Mouse (Mus musculus): ENCODE results near the gene Cebpb. TPM values are rescaled to one million over a fixed set of nuclear protein-coding genes. Genes with fewer than 3 reads are reported as not detected.
A peak's percentile ranks its signal among the peaks of the same experiment; 100 is the strongest.

Cebpb gene
- polyA plus RNA-seq, 1 experiment from 2014 or later, result 4.2 TPM

DNA sequence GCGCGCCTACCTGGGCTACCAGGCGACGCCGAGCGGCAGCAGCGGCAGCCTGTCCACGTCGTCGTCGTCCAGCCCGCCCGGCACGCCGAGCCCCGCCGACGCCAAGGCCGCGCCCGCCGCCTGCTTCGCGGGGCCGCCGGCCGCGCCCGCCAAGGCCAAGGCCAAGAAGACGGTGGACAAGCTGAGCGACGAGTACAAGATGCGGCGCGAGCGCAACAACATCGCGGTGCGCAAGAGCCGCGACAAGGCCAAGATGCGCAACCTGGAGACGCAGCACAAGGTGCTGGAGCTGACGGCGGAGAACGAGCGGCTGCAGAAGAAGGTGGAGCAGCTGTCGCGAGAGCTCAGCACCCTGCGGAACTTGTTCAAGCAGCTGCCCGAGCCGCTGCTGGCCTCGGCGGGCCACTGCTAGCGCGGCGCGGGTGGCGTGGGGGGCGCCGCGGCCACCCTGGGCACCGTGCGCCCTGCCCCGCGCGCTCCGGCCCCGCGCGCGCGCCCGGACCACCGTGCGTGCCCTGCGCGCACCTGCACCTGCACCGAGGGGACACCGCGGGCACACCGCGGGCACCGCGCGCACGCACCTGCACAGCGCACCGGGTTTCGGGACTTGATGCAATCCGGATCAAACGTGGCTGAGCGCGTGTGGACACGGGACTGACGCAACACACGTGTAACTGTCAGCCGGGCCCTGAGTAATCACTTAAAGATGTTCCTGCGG is 945 bp downstream of the Cebpb start, which contains the start of gene Tmem189:
Gene Tmem189, minus strand, starts transcription at position 322 of the 718 bp plus-strand sequence.
- H3K36me3 ChIP-seq, result no peaks in the 10 kb centered on the region; the same call in 1 of the 2 replicates
- H3K27ac ChIP-seq, result peak within 1 kb of the TSS; percentile 94
- peak; percentile 88 for DNase-seq (ENCODE audit: low spot score)
- 1% methylated on average over 96 of the region's 99 CpGs for WGBS
- H3K9me3 ChIP-seq, result no peaks in the 10 kb centered on the region
- H3K27me3 ChIP-seq (ENCODE audit: insufficient read depth, poor library complexity, severe bottlenecking), result peaks cover 60% of the 10 kb centered on the region
- H3K4me1 ChIP-seq, result peaks cover 61% of the 10 kb centered on the region
- H3K4me3 ChIP-seq, result peak within 1 kb of the TSS; percentile 84

DNA sequence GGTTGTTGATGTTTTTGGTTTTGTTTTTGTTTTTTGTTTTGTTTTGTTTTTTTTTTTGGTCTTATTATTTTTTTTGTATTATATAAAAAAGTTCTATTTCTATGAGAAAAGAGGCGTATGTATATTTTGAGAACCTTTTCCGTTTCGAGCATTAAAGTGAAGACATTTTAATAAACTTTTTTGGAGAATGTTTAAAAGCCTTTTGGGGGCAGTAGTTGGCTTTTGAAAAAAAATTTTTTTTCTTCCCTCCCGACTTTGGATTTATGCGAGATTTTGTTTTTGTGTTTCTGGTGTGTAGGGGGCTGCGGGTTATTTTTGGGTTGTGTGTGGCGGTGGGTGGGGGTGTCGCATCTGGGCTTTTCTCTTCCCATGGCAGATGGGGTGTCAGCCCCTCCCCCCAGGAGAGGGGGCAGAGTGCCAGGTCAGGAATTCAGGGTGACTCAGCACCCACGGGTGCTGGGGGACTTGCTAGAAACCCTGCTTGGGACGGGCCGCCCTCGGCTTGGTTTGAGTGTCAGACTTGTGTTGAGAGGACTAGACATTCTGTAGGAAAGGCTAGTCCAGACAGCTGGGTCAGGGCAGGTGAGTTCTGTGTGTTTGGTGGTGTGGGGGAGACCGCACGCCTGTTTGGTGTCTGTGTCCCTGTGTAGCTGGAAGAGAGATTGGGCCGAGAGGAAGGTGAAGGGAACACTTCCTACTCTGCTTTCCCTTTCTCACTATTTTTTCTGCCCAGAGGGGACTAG is 1.7 kb downstream of the Cebpb start:
- H3K4me3 ChIP-seq, result peak overlapping the region; percentile 84
- 56% methylated on average over 15 of the region's 15 CpGs for WGBS
- no peaks in the 10 kb centered on the region; the same call in 1 of the 2 replicates for H3K36me3 ChIP-seq
- H3K27ac ChIP-seq, result no peak overlapping the region
- H3K27me3 ChIP-seq (ENCODE audit: insufficient read depth, poor library complexity, severe bottlenecking), result peaks cover 60% of the 10 kb centered on the region
- no peaks in the 10 kb centered on the region for H3K9me3 ChIP-seq
- peaks cover 59% of the 10 kb centered on the region for H3K4me1 ChIP-seq
- no peak for DNase-seq (ENCODE audit: low spot score)

DNA sequence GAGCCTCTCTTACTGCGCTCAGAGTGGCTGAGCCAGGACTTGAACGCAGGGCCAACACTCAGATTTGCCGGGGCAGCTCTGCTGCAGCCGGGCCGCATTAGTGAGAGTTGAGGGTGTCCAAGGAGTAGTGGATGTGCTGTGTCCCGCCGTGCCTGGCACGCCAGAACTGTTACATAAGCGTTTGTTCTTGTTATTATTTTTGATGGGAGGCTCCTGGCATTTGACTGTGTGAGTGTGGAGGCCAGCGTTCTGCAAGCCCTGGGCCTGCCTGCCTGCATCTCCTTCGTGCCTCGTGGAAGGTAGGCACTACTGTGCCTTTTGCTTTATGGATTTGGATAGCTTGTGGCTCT is 2.2 kb downstream of the Cebpb start:
- Histone ChIP-seq H3K27ac (no peak overlapping the region), H3K9me3 (no peaks in the 10 kb centered on the region), H3K4me3 (peak overlapping the region; percentile 84; the same call in 1 of the 2 replicates), H3K4me1 (peaks cover 55% of the 10 kb centered on the region), H3K36me3 (no peaks in the 10 kb centered on the region; the same call in 1 of the 2 replicates), H3K27me3 (ENCODE audit: insufficient read depth, poor library complexity, severe bottlenecking) (peaks cover 56% of the 10 kb centered on the region)
- DNase-seq (ENCODE audit: low spot score), result no peak
- WGBS, result 80% methylated on average over 12 of the region's 12 CpGs

DNA sequence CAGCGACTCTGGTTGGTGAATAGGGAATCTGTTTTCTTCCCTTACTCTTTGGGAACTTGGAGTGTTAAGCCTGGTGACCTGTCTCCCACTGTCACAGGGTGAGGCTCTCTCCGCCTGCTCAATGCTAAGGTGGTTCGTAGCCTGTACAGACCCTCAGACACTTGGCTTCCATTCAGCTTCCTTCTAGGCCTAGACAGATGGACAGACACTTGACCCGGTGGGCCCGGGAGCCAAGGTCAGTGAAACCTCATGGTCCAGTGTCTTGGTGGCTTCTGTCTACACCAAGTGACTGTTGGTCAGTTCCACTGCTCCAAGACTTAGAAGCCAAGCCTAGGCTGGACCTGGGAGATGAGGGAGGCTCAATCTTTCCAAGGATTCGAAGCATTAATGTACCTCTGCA is 2.7 kb downstream of the Cebpb start:
- no peak for DNase-seq (ENCODE audit: low spot score)
- 93% methylated on average over 6 of the region's 6 CpGs for WGBS
- Histone ChIP-seq H3K27ac (no peak overlapping the region), H3K4me3 (peak overlapping the region; percentile 84; the same call in 1 of the 2 replicates), H3K27me3 (ENCODE audit: insufficient read depth, poor library complexity, severe bottlenecking) (peaks cover 51% of the 10 kb centered on the region), H3K9me3 (no peaks in the 10 kb centered on the region), H3K4me1 (peaks cover 59% of the 10 kb centered on the region), H3K36me3 (no peaks in the 10 kb centered on the region; the same call in 1 of the 2 replicates)

DNA sequence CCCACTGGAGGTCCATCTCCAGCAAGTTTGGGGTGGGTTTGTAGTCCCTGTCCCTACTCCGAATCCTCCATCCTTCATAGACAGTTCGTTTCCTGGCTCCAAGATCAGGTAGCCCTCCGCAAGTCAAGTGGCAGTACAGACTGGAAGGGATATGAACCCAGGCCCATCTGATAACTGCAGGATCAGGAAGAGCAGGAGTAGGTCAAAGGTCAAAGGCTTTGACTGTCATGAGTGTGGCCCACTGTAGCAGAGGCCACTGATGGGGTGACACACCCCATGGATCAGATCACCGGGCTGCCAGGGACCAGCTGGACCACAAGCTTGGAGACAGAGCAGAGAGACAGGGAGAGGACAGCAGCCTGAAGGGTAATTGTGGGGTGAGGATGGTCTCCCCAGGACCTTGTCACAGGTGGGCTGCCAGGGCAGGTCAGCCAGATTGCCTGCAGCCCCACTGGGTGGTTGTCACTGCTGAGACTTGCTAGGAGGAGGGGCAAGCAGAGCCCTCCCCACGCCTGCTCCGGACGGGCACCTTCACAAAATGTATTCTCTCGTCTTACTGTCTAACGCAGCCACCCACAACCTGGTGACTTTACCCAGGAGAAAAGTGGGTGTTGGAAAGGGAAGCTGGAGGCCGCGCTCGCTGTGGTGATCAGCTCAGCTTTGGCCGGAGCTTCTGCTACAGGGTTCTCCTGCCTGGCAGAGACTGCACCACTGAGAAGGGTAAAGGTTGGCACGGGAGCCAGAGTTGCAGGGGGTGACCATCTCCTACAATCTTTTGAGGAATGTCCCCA is 3.4 kb downstream of the Cebpb start:
- peaks cover 60% of the 10 kb centered on the region for H3K4me1 ChIP-seq
- H3K27me3 ChIP-seq (ENCODE audit: insufficient read depth, poor library complexity, severe bottlenecking), result peaks cover 45% of the 10 kb centered on the region
- 84% methylated on average over 14 of the region's 14 CpGs for WGBS
- DNase-seq (ENCODE audit: low spot score), result no peak
- no peak overlapping the region for H3K4me3 ChIP-seq
- H3K9me3 ChIP-seq, result no peaks in the 10 kb centered on the region
- no peaks in the 10 kb centered on the region; the same call in 1 of the 2 replicates for H3K36me3 ChIP-seq
- no peak overlapping the region for H3K27ac ChIP-seq

DNA sequence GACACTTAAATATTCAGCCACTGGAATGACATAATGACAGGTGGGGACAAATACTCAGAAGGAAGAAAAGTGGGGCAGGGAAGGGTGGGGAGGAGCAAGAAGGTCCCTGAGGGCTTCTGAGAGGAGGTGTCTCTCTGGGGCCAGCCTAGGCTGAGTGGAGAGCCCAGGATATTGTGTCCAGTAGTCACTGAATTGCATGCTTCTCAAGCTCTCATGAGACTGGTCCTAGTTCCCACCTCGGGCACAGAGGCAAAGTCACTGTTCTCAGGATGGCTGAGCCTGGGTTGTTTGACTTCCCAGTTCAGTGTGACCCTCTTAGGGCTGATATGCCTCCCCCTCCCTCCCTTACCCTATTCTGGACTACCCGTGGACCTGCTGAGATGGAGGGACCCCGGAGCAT is 4.1 kb downstream of the Cebpb start:
- H3K4me1 ChIP-seq, result peaks cover 57% of the 10 kb centered on the region
- H3K4me3 ChIP-seq, result no peak overlapping the region
- no peak for DNase-seq (ENCODE audit: low spot score)
- H3K27me3 ChIP-seq (ENCODE audit: insufficient read depth, poor library complexity, severe bottlenecking), result peaks cover 37% of the 10 kb centered on the region
- H3K9me3 ChIP-seq, result no peaks in the 10 kb centered on the region
- WGBS, result 72% methylated on average over 3 of the region's 3 CpGs
- H3K27ac ChIP-seq, result peak overlapping the region; percentile 6; the same call in 1 of the 2 replicates
- no peaks in the 10 kb centered on the region; the same call in 1 of the 2 replicates for H3K36me3 ChIP-seq

DNA sequence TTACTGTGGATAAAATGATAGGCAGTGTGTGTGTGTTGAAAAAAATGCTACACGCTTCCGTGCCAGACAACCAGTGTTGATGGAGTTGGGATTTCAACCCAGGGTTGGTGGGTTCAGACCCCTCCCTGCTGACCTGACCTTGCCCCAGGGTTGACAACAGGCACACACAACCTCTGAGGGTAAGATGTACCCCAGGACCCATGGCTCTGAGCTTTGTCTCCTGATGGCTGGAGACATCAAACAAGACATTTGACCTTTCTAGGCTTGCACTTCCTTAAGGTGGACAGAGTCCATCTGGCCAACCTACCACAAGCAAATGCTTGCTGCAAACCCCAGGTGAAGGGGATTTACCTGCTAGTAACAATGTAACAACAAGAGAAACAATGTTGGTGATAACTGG is 4.8 kb downstream of the Cebpb start:
- Histone ChIP-seq H3K27me3 (ENCODE audit: insufficient read depth, poor library complexity, severe bottlenecking) (peaks cover 35% of the 10 kb centered on the region), H3K9me3 (no peaks in the 10 kb centered on the region), H3K36me3 (no peaks in the 10 kb centered on the region; the same call in 1 of the 2 replicates), H3K4me1 (peaks cover 53% of the 10 kb centered on the region), H3K27ac (no peak overlapping the region), H3K4me3 (no peak overlapping the region)
- DNase-seq (ENCODE audit: low spot score), result no peak
- WGBS, result 84% methylated on average over 2 of the region's 2 CpGs

DNA sequence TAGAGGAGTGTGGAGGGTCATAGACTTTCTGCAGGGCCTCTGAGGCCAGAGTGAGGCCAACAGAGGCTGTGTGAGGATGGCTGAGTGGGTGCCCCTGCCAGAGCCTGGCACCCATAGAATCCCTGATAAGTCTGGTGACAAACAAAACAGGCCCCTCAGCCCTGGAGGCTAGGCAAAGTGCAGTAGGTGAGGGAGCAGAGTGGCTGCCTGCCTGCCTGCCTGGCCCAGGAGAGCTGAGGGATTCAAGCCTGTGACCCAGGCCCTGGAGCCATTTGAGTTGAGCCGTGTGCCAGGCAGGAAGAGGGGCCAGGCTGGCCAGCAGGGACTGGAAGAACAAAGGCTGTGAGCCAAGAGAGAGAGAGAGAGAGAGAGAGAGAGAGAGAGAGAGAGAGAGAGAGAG is 5.5 kb downstream of the Cebpb start:
- H3K4me3 ChIP-seq, result no peak overlapping the region
- WGBS, result 62% methylated on average over 1 of the region's 1 CpGs

DNA sequence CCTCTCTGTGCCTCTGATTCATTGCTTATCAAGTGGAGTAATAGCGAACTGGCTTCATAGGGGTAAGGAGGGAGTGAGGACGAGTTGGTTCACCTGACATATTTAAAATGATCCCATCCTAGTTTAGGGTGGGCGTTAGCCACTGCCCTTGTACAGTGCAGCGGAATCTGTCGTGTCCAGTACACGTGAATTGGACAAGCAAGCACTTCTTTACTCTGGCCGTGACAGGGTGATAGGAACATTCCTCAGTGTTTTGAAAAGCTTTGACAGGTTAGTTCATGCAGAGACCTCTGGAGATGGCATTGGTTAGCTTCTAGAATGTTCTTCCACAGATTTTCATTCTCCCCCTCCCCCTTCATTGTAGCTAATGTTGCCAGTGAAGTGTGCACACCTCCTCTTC is 6.2 kb downstream of the Cebpb start:
- no peaks in the 10 kb centered on the region for H3K9me3 ChIP-seq
- WGBS, result 90% methylated on average over 7 of the region's 7 CpGs
- H3K27me3 ChIP-seq (ENCODE audit: insufficient read depth, poor library complexity, severe bottlenecking), result peaks cover 28% of the 10 kb centered on the region
- no peak overlapping the region for H3K27ac ChIP-seq
- peaks cover 41% of the 10 kb centered on the region for H3K4me1 ChIP-seq
- H3K36me3 ChIP-seq, result no peaks in the 10 kb centered on the region; the same call in 1 of the 2 replicates
- DNase-seq (ENCODE audit: low spot score), result no peak
- no peak overlapping the region for H3K4me3 ChIP-seq

More for the DNA sequence above, 5.5 kb downstream of the Cebpb start:
- H3K27me3 ChIP-seq (ENCODE audit: insufficient read depth, poor library complexity, severe bottlenecking), result peaks cover 35% of the 10 kb centered on the region
- no peak for DNase-seq (ENCODE audit: low spot score)
- H3K4me1 ChIP-seq, result peaks cover 49% of the 10 kb centered on the region
- no peak overlapping the region for H3K27ac ChIP-seq
- no peaks in the 10 kb centered on the region; the same call in 1 of the 2 replicates for H3K36me3 ChIP-seq
- no peaks in the 10 kb centered on the region for H3K9me3 ChIP-seq

DNA sequence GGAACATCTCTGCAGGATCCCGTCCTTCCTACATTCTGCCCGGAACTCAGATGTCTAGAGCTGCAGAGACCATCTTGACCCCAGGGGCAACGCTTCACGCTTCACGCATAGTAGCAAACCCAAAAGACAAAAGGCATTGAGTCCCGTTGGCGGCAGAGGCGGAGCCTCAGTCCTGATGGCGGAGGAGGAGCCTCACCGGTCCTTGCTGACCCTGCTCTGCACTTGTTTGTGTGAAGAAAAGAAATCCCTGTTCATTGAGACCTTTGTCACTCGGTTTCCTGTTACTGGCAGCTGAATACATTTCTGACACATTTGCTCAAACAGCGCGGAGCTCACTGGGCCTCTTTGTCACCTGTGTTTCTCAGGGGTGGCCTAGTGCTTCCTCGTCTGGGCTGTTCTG is 6.8 kb downstream of the Cebpb start:
- no peak for DNase-seq (ENCODE audit: low spot score)
- H3K36me3 ChIP-seq, result no peaks in the 10 kb centered on the region; the same call in 1 of the 2 replicates
- 88% methylated on average over 14 of the region's 14 CpGs for WGBS
- H3K9me3 ChIP-seq, result no peaks in the 10 kb centered on the region
- H3K27ac ChIP-seq, result no peak overlapping the region
- no peak overlapping the region for H3K4me3 ChIP-seq
- H3K27me3 ChIP-seq (ENCODE audit: insufficient read depth, poor library complexity, severe bottlenecking), result peaks cover 26% of the 10 kb centered on the region
- peaks cover 39% of the 10 kb centered on the region for H3K4me1 ChIP-seq

DNA sequence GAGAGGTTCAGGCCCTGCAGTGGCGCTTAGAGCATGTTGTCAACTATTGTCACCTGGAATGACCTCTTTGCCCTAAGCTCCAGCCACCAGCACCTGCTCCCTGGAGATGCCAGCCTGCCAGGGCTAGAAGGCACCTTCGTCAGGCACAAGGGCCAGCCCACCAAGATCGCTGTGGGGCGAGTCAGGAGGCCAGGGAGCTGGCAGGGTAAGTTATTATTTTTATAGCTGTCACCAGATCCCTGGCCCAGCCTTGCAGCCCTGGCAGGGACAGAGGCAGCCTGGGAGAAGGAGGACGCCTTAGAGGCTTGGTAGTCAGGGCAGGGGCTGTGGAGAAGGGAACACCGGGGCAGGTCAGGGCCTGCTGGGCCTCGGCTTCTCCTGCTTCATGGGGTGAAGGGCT is 7.4 kb downstream of the Cebpb start:
- H3K27ac ChIP-seq, result no peak overlapping the region
- no peaks in the 10 kb centered on the region; the same call in 1 of the 2 replicates for H3K36me3 ChIP-seq
- peaks cover 32% of the 10 kb centered on the region for H3K4me1 ChIP-seq
- DNase-seq (ENCODE audit: low spot score), result no peak
- H3K27me3 ChIP-seq (ENCODE audit: insufficient read depth, poor library complexity, severe bottlenecking), result peaks cover 20% of the 10 kb centered on the region
- no peak overlapping the region for H3K4me3 ChIP-seq
- H3K9me3 ChIP-seq, result no peaks in the 10 kb centered on the region
- 91% methylated on average over 7 of the region's 7 CpGs for WGBS

DNA sequence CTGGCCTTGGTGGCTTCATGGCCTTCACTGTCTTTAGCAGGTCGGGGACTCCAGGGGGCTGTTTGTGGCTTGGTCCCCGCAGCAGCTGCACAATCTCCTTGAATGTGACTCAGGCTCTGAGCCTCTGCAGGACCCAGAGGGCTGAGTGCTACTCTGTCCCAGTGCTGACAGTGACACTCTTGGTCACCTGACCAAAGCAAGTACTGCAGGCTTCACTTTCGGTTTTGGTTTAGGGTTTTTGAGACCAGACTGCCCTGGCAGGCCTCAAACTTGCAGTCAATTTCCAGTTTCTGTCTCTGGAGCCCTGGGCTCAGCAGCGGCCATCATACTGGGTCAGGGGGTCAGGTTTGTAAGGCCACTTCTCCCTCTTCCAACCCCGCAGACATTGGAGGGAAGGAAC is 9.2 kb downstream of the Cebpb start:
- Histone ChIP-seq H3K36me3 (no peaks in the 10 kb centered on the region), H3K27me3 (ENCODE audit: insufficient read depth, poor library complexity, severe bottlenecking) (peaks cover 3% of the 10 kb centered on the region), H3K4me3 (peak overlapping the region; percentile 3; the same call in 1 of the 2 replicates), H3K4me1 (peaks cover 21% of the 10 kb centered on the region), H3K27ac (peak overlapping the region; percentile 32; the same call in 1 of the 2 replicates), H3K9me3 (no peaks in the 10 kb centered on the region)
- DNase-seq (ENCODE audit: low spot score), result no peak
- WGBS, result 30% methylated on average over 5 of the region's 5 CpGs
